Mouse (Mus musculus) retina, embryonic 14.5 days (tissue): ENCODE results near the gene Mgl2.
"Not testable (repeated sequence)": the region's sequence is repeated elsewhere in the genome, so short reads cannot be mapped to it uniquely, and the experiment has no call there.

ENCODE experiments used
- DNase-seq: peaks from one replicate; pipeline ENCODE4 v3.0.0-alpha.2; 2015; ENCODE audit warnings: low spot score

The Mgl2 gene

GRCm38 (mm10) chr11:70129926-70130379, at the start of gene Mgl2:
Gene Mgl2, plus strand, starts transcription at chr11:70130329.
- DNase-seq = no peak

GRCm38 (mm10) chr11:70080803-70081590, 49.1 kb upstream of the Mgl2 start:
- peak; percentile 70 for DNase-seq

DNA sequence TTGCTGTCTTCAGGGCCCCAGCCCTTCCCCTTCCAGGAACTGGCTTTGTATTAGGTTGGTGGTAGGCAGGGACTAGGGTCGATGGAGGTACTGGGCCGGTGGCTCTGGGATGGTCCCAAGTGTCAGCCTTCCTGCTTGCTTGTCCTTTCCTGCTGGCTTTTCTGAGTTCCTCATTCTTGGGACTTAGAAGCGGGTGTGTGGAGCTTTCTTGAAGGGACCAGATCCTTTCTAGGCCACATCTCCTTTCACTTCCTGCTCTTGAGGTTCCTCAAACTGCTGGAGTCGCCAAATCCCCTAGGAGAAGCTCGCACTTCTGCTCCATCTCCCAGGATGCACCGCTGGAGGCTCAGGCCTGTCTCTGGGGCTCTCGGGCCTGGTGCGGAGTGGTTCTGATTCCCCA, 45.6 kb upstream of the Mgl2 start:
- no peak for DNase-seq

DNA sequence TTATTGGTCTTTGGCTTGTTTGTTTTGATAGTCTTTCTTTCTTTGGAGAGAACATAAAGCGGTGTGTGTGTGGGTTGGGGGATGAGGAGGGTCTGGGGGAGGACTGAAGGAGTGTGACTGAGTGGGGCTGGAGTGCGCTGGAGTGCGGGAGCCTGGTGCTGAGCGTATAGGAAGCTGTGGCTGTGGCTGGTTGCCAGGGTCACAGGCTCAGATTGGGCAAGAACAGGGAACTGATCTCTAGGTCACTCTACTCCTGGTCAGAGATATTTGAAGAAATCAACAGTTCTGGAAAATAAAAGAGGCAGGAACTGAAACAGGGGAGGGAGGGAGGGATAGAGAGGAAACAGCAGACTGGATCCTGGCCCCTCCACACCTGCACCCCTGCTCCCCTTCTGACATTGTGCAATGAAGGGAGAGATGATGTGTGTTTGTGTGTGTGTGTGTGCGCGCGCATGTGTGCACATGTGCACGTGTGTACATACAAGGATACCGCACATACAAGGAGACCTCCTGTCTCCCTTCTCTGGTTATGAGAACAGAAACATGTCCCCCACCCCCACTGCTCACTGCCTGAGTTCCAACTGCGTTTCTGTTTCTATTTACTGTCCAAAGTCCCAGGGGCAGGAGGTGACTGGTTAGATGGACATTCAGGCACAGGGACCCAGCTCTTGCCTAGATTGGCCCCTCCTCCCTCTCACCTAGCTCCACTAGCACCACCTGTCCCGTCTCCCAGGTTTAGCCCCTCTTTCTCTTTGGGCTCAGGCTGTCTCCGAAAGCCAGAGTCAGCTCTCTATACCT, 37.9 kb upstream of the Mgl2 start, which contains the start of gene Asgr2:
Gene Asgr2 (plus strand): TSS at position 659 of the 798 bp plus-strand sequence.
- no peak for DNase-seq

DNA sequence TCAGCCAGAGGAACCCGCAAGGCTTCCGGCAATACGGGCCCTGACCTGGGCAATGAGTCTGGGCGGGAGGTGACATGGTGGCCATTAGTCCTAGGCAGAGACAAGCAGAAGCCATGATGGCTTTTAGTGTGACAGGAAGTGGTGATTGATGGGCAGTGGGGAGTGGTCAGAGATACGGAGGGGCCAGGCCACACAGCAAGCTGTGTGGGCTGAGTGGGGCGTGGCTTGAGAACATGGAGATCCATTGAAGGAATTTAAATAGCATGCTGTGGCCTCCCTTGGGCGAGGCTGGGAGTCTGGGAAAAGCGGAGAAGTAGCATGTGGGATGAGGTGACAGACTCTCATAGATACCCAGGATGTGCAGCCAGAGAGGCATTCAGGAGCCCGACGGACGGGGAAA, 32.7 kb upstream of the Mgl2 start:
- no peak for DNase-seq

DNA sequence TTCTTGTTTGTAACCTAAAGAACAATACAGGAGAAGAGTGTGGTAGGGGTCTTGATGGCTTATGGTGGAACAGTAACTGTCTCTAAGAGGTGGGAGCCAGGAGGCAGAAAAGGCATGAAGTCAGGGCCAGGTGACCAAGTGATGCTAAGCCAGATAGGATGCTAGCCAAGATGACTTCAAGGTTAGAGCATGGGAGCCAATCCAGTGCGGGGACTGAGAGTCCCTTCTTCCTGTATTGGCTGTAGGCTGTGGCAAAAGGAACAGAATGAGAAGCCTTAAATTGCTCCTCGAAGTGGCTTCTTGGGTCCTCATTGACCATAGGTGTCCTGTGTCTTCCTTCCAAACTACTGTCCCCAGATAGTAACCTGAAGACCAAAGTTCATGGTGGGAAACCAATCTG, 31.0 kb upstream of the Mgl2 start:
- DNase-seq = no peak

- no peak for DNase-seq
These were observed 30.3 kb upstream of the Mgl2 start for GRCm38 (mm10) chr11:70099809-70100208.

DNA sequence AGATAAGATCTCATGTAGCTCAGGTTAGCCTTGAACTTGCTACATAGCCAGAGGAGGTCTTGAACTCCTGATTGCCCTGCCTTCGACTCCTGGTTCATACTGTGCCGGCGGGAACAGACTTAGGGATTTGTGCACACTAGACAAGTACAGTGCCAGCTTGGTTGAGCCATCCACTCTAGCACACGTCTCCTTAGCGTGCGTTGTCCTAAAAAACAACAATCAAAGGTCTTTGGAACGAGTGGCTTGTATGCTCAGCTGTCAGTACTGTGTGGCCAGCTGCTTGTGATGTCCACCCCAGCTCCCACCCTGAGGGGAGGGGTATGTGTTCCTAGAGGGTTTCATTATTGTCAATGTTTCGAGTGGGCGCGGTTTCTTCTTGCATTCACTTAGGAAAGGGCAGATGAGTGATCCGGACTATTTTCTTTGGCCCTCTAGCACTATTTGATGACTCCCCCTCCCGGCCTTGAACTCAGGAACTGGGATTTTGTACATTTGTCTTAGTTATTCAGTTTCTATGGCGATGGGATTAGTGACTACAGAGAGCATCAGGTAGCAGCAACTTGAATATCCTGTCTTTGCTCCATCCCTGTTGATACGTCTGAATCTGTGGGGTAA, 26.3 kb upstream of the Mgl2 start:
- no peak for DNase-seq

DNA sequence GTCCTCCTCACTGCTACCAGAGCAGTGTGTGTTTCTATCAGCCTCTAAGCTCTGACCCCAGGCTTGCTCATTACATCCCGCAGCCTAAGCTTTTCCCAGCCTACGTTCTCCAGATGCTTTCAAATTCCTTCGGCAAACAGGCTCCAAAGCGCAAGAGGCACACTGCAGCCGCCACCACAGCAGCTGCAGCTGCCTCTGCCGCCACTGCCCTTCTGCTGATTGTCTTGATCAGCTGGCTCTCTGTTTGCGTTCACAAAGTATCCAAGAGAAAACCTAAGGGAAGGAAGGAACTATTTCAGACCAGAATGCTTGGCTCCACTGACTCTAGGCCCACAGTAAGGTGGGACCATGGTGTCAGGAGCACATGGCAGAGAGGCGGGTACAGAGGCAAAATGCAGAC, 23.0 kb upstream of the Mgl2 start:
- no peak for DNase-seq

DNA sequence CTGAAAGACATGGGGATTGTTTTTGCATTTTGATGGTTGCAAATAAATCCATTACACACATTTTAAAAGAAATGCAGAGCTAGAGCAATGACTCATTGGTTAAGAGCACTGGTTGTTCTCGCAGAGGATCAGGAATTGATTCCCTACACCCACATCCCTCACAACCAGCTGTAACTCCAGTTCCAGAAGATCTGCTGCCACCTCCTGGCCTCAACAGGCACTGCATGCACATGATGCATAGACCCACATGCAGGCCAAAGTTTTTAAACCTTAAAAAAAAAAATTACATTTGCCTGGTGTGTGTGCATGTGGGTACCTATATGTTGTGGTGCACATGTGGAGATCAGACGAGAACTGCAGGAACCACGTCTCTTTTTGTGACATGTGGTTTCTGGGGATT, 20.0 kb upstream of the Mgl2 start:
- DNase-seq = peak; percentile 55

GRCm38 (mm10) chr11:70114562-70114961, 15.6 kb upstream of the Mgl2 start:
- no peak for DNase-seq

DNA sequence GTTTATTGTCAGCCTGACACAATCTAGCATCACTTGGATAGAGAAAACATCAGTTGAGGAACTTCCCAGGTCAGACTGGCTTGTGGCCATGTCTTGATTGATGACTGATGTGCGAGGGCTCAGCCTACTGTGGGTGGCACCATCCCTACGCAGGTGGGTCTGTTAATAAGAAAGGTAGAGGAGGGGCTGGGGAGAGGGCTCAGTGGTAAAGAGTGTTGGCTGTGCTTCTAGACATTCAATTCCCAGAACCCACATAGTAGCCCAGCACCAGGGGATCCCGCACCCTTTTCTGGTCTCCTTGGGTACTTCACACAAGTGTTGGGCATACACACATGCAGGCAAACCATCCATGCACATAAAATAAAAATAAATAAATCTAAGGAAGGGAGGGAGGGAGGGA, 14.2 kb upstream of the Mgl2 start:
- DNase-seq = no peak

DNA sequence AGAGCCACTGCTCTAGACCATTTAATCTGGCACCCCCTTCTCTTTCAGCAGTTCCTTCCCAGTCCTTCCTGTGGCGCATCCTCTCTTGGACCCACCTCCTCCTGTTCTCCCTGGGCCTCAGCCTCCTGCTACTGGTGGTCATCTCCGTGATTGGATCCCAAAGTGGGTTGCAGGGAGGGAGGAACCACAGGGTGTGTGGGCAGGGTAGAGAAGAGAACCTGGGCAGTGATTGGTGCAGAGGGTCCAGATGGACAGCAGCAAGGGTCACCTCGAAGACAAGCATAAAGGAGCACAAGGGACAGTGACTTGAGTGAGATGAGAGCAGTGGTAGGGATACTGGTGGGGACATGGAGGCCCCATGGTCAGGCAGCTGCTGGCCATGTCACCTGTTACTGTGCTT, 4.9 kb downstream of the Mgl2 start:
- not testable (repeated sequence) for DNase-seq

DNA sequence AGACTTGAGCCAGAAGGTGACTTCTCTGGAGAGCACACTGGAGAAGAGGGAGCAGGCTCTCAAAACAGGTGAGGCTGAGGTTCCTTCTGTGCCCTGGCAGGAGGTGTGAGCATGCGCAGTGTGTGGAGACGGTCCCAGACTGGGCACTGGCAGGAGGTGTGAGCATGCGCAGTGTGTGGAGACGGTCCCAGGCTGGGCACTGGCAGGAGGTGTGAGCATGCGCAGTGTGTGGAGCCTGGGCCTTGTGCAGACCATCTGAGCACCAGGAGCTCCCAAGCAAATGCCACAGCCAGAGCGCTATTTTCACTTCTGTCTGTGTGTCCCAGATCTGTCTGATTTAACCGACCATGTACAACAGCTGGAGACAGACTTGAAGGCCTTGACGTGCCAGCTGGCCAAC, 5.8 kb downstream of the Mgl2 start:
- not testable (repeated sequence) for DNase-seq

GRCm38 (mm10) chr11:70139171-70139570, 9.0 kb downstream of the Mgl2 start:
- DNase-seq = no peak

- DNase-seq = peak; percentile 5
These were observed 20.9 kb downstream of the Mgl2 start for GRCm38 (mm10) chr11:70151072-70151471.

GRCm38 (mm10) chr11:70155897-70156296, 25.8 kb downstream of the Mgl2 start, which contains the start of gene Clec10a:
Gene Clec10a, plus strand, starts transcription at chr11:70156197.
- DNase-seq = not testable (repeated sequence)

DNA sequence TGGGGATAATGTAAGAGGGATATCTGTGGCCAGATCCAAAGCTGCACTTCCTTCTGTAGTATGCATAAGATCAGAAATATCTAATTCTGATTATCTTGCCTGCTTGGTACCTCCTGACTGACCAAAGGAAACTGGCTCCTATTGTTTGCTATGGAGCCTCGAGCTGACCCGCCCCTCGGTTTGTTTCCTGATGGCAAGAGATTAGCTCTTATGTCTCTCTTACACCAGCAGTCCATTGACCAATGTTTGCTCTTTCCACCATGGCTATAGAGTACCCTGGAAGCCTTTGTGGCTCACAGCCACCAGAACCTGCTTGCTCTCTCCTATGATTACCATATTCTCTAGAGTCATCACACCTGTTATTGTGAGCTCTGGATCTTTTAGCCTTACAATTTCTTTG, 32.2 kb downstream of the Mgl2 start:
- no peak for DNase-seq

DNA sequence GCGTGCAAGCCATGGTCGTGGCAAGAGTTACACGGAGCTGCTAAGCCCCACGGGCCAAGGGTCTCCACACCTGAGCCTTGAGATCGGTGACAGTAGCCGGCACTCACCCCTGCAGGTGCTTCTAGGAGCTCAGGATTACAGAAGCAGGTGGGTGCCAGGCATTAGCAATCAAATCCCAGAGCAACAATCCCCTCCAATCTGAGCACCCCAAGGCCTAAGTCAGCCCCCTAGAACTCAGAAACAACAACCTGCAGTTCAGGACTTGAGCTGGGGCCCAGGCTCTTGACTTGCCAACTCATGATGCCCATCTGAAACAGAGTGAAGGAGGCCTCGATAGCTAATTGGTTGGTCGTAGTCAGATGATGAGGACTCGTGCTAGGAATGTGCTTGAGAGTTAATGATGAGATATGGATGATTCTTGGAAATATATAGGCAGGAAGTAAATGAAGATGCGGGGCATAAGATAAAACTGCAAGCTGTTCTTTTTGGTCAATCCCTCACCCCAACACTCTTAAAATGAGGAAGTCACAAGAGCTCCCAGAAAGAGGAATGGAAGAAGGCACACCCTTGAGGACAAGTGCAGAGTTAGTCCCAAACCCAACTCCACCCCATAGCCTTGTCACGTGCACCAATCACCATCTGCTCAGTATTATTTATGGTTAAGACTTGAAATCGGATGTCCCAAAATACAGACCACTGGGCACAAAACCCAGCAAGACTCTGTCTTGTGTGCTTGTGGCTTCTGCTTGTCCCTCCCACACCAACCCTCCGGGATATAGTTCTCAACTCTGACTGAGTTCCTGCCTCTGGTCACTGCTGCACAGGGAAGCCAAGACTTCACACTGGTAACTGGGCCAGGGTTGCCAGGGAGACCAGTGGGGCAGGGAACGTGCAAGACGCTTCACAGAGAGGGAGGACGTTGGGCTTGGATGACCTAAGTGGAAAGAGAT, 36.1 kb downstream of the Mgl2 start:
- DNase-seq = no peak

DNA sequence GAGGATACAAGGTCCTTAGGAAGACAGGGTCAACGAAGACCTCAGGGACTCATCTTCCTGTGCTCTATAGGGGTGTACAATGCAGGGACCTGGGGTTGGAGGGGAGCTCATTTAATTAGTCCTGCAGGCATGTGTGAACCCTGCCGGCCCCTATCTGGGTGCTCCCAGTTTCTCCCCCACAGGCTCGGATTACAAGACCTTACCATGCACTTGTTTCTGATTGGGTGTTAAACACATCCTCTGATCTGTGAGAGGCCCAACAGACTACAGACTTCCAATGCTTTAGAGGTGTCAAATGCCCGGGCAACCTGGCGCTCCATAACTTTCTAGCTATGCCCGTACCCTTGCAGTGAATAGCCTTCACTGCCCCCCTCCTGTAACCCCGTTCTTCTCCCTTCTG, 38.0 kb downstream of the Mgl2 start:
- DNase-seq = no peak

DNA sequence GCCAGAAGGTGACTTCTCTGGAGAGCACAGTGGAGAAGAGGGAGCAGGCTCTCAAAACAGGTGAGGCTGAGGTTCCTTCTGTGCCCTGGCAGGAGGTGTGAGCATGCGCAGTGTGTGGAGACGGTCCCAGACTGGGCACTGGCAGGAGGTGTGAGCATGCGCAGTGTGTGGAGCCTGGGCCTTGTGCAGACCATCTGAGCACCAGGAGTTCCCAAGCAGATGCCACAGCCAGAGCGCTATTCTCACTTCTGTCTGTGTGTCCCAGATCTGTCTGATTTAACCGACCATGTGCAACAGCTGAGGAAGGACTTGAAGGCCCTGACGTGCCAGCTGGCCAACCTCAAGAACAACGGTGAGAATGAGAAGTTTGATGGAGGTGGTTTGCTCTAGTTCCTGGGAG, 39.3 kb downstream of the Mgl2 start:
- not testable (repeated sequence) for DNase-seq

DNA sequence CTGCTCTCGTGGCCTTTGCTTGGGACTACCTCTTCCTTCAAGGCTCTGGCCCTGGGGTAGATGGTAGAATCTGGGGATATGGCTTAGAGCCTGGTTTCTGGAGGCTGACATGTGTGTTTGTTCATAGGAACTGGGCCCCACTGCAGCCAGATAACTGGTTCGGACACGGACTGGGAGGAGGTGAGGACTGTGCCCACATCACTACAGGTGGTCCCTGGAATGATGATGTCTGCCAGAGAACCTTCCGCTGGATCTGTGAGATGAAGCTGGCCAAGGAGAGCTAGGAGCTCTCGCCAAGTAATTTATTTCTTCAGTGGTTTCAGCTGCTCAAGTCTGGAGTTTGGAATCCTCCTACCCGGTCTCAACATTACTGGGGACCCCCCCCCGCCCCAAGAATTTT, 40.2 kb downstream of the Mgl2 start:
- no peak for DNase-seq
